ENCODE assay signal across 19 mouse cellular contexts in genomic region chr2:142217371-142217770, GRCm38 (mm10).
DNase-seq lines count a peak whose midpoint lies in the region; ATAC-seq lines count a peak whose summit lies in the region.
"Had no signal": no experiment of that assay in that cellular context is flagged by ENCODE, and none has a peak within 500 bp of the region (broad histone marks: within the 10 kb centered on the region; RNA-seq: fewer than 3 reads in every experiment).

No protein-coding gene starts in this region.

- H3K27me3 ChIP-seq in kidney, embryonic 16.5 days (ENCODE audit: insufficient read depth, low read length): no peaks in the 10 kb centered on the region
- H3K27me3 ChIP-seq: embryonic facial prominence, embryonic 12.5 days; forebrain, embryonic 13.5 days; forebrain, embryonic 15.5 days had no signal

- no peaks in the 10 kb centered on the region for H3K36me3 ChIP-seq in kidney, embryonic 16.5 days (ENCODE audit: insufficient read depth, low read length)
- H3K36me3 ChIP-seq: embryonic facial prominence, embryonic 10.5 days; embryonic facial prominence, embryonic 12.5 days; forebrain, embryonic 15.5 days had no signal

- no peak overlapping the region for H3K9ac ChIP-seq in kidney, embryonic 16.5 days (replicated peaks; ENCODE audit: low read length)
- H3K9ac ChIP-seq: embryonic facial prominence, embryonic 12.5 days; forebrain, embryonic 13.5 days; forebrain, embryonic 15.5 days had no signal

- no peak overlapping the region for H3K4me3 ChIP-seq in kidney, embryonic 16.5 days (ENCODE audit: low read length)
- H3K4me3 ChIP-seq: embryonic facial prominence, embryonic 10.5 days; embryonic facial prominence, embryonic 12.5 days; forebrain, embryonic 13.5 days; forebrain, embryonic 15.5 days had no signal

- no peak overlapping the region for H3K27ac ChIP-seq in kidney, embryonic 16.5 days (ENCODE audit: low read length)
- H3K27ac ChIP-seq: embryonic facial prominence, embryonic 10.5 days; embryonic facial prominence, embryonic 12.5 days; forebrain, embryonic 13.5 days; forebrain, embryonic 15.5 days had no signal

- no peaks in the 10 kb centered on the region for H3K9me3 ChIP-seq in kidney, embryonic 16.5 days (ENCODE audit: low read length)
- H3K9me3 ChIP-seq: embryonic facial prominence, embryonic 10.5 days; embryonic facial prominence, embryonic 12.5 days; forebrain, embryonic 13.5 days; forebrain, embryonic 15.5 days had no signal

- WGBS in kidney, embryonic 16.5 days: 76% methylated on average over 1 of the region's 1 CpGs

- peak; percentile 10 to 31 for DNase-seq in kidney, adult 8-10 months
- no peak for DNase-seq in kidney, adult 11 months
- peak; percentile 18 for DNase-seq in kidney, postnatal 10 days
- DNase-seq in kidney, postnatal 25 days: peak; percentile 22 to 39
- DNase-seq in kidney, postnatal 36 days: peak; percentile 23 to 42
- DNase-seq in cerebellum, postnatal 10 days: no peak
- DNase-seq: adrenal gland, adult 2 months; adrenal gland, postnatal 10 days; adrenal gland, postnatal 25 days; cerebellum, adult 11 months; cerebellum, adult 18-20 months; cerebellum, adult 8-10 months; cerebellum, adult 9-11 months; cerebellum, postnatal 25 days had no signal

- ATAC-seq in kidney, embryonic 16.5 days (ENCODE audit: low FRiP score, low TSS enrichment): no peak
- ATAC-seq: forebrain, embryonic 13.5 days; forebrain, embryonic 15.5 days had no signal

- no peak overlapping the region for H3K4me2 ChIP-seq in kidney, embryonic 16.5 days (replicated peaks; ENCODE audit: low read depth, low read length)
- H3K4me2 ChIP-seq: embryonic facial prominence, embryonic 12.5 days; forebrain, embryonic 13.5 days; forebrain, embryonic 15.5 days had no signal

- H3K4me1 ChIP-seq in kidney, embryonic 16.5 days (ENCODE audit: insufficient read depth, low read length): no peaks in the 10 kb centered on the region
- H3K4me1 ChIP-seq: embryonic facial prominence, embryonic 10.5 days; embryonic facial prominence, embryonic 12.5 days; forebrain, embryonic 13.5 days; forebrain, embryonic 15.5 days had no signal

Comparison
In these comparisons a context has a peak if more than half of its experiments do, and no peak if none do; other contexts are left out.
1. DNase-seq: peak in kidney, adult 8-10 months (2 of 2), kidney, postnatal 10 days (single experiment), kidney, postnatal 25 days (2 of 2) and kidney, postnatal 36 days (2 of 2); none in kidney, adult 11 months (single experiment) and cerebellum, postnatal 10 days (0 of 2).